Mouse (Mus musculus): ENCODE data around the gene Cox6a1.

DNA sequence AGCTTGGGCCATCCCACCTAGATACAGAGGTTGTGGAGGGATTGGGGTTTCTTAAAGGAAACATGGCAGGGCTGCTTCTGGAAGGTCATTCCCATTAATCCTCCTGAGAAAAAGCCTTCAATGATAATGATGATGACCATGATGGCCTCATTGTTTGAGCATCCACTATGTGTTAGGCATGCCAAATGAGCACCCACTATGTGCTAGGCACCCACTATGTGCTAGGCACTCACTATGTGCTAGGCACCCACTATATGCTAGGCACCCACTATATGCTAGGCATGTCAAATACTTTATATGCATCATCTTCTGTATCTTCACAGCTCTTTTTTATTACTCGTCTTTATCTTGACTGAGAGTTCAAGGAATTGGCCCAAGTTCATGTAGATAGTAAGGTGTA, 44.2 kb upstream of the Cox6a1 start:
- no peak for TF ChIP-seq EP300 (IDR thresholded peaks at IDR 0.05)
- TF ChIP-seq CTCF (IDR thresholded peaks at IDR 0.05) = no peak

Data from lung, postnatal 0 days (tissue).